Mouse (Mus musculus) liver, embryonic 14.5 days (tissue): ENCODE results near the gene Glra3.

Experiments
- CTCF ChIP-seq: IDR thresholded peaks from 2 replicates; pipeline ENCODE4 v1.5.1; 2016; ENCODE audit warnings: antibody characterized with exemption, low read depth, control low read depth
- EP300 ChIP-seq: IDR thresholded peaks from 2 replicates; pipeline ENCODE4 v1.6.1; 2016; ENCODE audit warnings: antibody characterized with exemption, low read depth

DNA sequence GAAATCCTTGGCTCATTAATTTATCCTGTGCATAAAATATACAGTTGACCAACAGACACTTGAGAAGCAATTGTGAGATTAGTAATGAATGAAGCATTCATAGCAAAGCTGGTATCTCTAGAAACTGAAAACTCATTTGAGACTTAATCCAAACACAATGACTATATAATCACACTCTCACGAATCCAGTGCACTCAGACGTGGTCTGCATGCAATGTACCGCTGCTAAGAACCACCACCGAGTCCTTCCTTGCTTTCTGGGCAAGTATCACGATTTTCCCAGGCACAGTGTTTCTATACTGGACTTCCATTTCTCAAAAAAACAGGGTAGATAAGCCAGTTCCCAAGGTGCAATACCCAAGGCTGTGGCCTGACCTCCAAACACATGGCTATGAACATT lies 211.3 kb downstream of the Glra3 start:
- TF ChIP-seq CTCF (no peak), EP300 (no peak)
